Mouse (Mus musculus) urinary bladder, adult 18-20 months (tissue): Measurements from ENCODE around the gene Rnase2a.
"Not testable (repeated sequence)": the region's sequence is repeated elsewhere in the genome, so short reads cannot be mapped to it uniquely, and the experiment has no call there.

Experiments
- DNase-seq, 2 experiments: peaks; one replicate each; pipeline ENCODE4 v3.0.0; 2022; ENCODE audit warnings: low spot score in 2 of 2, mixed read lengths in 2 of 2

Gene Rnase2a

GRCm38 (mm10) chr14:51256041-51256440, at the start of gene Rnase2a:
Gene Rnase2a (minus strand): TSS chr14:51256112.
- no peak for DNase-seq

- DNase-seq, result no peak
Measured at GRCm38 (mm10) chr14:51291505-51291904, 35.6 kb upstream of the Rnase2a start.

DNA sequence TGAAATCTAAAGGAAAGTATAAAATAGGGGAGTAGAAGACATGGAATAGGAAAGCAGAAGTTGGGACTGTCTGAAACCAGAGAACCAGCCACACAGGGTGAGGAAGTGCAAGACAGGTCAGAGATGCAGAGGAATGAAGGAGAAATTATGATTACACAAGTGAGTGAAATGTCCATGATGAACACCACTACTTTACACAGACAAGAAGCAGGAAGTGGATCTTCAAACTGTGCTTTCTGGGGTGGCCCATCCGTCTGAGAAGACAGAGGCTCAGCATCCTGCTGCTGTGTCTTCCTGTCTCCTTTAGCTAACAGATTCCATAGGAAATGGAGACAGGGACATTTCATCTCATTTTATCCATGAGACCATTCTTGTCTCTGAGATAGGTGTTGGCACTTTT, 22.6 kb upstream of the Rnase2a start:
- not testable (repeated sequence) for DNase-seq

GRCm38 (mm10) chr14:51268677-51269076, 12.8 kb upstream of the Rnase2a start:
- DNase-seq, result no peak

- peak; percentile 60 to 62 for DNase-seq
Measured at GRCm38 (mm10) chr14:51266113-51266512, 10.2 kb upstream of the Rnase2a start.

DNA sequence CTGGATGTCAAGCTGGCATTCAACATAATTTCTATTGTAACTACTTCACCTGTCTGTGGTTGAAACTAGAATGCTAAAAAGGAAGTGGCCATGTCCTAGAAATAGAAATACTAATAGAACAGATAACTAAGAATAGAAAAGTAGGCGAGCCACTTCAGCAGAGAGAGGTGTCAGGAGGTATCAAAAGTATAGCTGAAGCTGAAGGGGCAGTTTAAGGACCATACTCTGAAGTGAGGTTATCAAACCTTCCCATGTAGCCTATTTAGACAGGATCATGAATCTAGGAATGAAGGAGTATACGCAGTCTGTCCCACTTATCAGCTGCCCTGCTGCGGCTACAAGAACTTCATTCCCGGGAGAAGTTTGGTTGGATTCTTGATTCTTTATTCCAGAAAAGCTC, 9.8 kb upstream of the Rnase2a start:
- no peak for DNase-seq

DNA sequence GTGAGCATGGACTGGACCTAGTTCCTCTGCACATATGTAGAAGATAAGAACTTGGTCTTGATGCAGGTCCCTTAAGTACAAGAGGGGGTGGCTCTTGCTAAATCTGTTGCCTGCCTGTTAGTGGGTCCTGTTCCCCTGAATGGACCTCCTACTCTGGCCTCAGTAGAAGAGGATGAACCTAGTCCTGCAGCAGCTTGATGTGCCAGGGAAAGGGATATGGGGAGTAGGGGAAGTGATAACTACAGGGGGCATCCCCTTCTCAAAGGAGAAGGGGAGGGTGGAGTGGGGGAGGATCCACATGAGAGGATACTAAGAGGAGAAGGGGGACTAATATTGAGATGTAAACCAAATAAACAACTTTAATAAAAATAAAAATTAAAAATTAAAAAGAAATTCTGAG, 6.5 kb upstream of the Rnase2a start:
- no peak for DNase-seq

DNA sequence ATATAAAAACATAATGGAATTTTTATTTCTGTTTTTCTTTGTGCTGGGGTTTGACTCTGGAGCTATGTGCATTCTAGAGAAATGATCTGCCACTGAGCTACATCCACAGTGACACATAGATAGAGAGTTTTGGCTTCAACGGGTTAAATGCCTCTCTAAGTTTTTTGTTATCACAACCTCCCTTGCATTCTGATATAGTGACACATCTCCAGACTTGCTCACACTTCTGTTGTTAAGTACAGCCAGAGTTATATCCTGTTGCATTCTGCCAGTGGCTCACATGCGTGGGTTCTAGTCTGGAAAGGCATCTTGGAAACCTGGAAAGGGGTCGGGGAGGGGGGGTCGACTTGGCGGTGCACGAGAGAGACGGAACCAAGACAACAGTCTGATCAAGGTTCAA, 3.8 kb upstream of the Rnase2a start:
- DNase-seq, result no peak

DNA sequence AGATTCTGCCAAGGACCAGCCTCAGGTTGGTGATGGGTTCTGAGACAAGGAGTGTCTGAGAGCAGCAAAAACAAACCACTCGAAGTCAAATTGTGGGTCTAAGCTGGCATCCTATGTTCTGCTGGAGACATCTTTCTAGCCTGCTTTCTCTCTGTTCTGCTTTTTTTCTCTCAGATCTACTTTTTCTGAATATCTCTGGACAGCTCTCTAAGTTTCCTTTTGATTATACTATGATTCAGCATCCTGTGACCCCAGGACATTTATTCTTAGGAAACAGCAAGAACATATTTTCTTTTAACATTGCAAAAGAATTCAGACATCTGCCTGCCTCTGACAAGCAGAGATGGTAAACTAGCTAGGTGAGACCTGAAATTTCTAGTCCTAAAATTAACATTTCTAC, 2.3 kb downstream of the Rnase2a start:
- DNase-seq, result no peak

GRCm38 (mm10) chr14:51252206-51252605, 3.7 kb downstream of the Rnase2a start:
- not testable (repeated sequence) for DNase-seq

DNA sequence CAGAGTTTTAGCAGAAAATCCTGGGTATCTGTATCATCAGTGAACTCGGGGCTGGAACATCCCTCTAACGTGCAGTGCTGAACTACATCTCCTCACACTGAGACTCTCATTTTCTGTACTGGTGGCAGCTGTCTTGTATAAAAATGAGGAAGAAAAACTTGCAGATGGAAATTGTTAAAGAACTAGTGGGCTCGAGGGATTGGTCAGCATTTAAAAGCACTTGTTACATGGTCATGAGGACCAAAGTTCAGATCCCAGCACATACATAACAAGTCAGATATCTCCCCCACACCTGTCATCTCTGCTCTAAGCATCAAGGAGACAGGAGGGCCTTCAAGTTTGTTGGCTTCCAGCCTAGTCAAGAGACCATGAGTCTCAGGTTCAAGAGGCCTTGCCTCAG, 5.6 kb downstream of the Rnase2a start:
- no peak for DNase-seq

DNA sequence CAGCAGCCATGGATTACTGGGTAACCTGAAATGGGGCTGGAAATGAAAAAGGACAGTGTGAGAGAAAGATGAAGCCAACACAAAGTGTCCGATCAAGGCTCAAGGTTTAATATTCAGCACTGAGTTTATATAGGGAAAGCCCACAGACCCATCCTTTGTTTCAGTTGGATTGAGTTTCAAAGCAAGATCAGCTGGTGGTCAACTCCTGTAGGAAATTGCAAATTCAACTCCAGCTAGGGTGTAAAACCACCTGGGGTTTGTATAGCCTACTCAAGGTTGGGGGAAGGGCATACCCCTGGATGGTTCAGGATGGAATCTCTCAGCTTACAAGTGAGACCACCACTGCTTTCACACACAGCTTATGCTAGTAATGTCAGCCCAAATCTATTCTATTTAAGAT, 8.2 kb downstream of the Rnase2a start:
- no peak for DNase-seq

- peak in 1 of 2 experiments; percentile 20 for DNase-seq
Measured at GRCm38 (mm10) chr14:51240899-51241298, 15.0 kb downstream of the Rnase2a start.

- DNase-seq, result not testable (repeated sequence)
Measured at GRCm38 (mm10) chr14:51237488-51237887, 18.4 kb downstream of the Rnase2a start.

DNA sequence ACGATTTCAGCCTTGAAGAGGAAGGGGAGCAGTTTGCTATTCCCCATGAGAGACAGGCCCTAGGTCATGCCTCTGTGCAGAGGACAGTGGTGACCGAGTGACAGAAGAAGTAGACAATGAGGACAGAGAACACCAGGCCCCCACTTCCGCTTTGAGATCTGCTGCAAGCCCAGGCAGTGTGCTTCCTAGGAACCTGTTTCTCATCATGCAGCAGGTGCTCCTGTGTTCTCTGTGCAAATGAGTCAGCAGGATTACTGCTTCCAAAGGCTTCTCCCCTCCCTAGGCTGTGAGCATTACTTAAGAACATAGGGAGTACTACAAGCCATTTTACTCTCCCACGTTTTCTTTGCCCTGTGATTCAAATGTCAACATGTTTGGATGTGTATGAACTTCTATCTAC, 26.3 kb downstream of the Rnase2a start:
- DNase-seq, result not testable (repeated sequence)

- DNase-seq, result not testable (repeated sequence)
Measured at GRCm38 (mm10) chr14:51220075-51220474, 35.8 kb downstream of the Rnase2a start.
